Mouse (Mus musculus) kidney, postnatal 0 days (tissue): ENCODE results near the gene Tmcc1. TPM values are rescaled to one million over a fixed set of nuclear protein-coding genes. Genes with fewer than 3 reads are reported as not detected.

Source experiments
- ATAC-seq: fragments of 200-750 bp; cut with Nextera tagmentation; replicated peaks from 2 replicates; pipeline ENCODE4 v1.8.0; 2017; ENCODE audit warnings: low read depth, moderate number of reproducible peaks, moderate TSS enrichment, moderate library complexity; ENCODE audit not compliant: low FRiP score
- DNase-seq: peaks from one replicate; pipeline ENCODE4 v3.0.0-alpha.2; 2016; ENCODE audit warnings: low spot score
- H3K27ac ChIP-seq: fragments of 300-500 bp; sonication (generic); 2 replicates; pipeline ENCODE4 v1.5.1; 2014; ENCODE audit warnings: mild to moderate bottlenecking
- H3K27me3 ChIP-seq: fragments of 300-500 bp; sonication (generic); 2 replicates; pipeline ENCODE4 v1.6.1; 2014; ENCODE audit warnings: low read length, mixed read lengths; ENCODE audit not compliant: insufficient read depth
- H3K36me3 ChIP-seq: fragments of 300-500 bp; sonication (generic); 2 replicates; pipeline ENCODE4 v1.6.1; 2014; ENCODE audit warnings: low read length, mixed read lengths; ENCODE audit not compliant: insufficient read depth
- H3K4me1 ChIP-seq: fragments of 300-500 bp; sonication (generic); replicated peaks from 2 replicates; pipeline ENCODE4 v1.6.1; 2014; ENCODE audit warnings: antibody characterized with exemption, low read length, mixed read lengths; ENCODE audit not compliant: insufficient read depth
- H3K4me2 ChIP-seq: fragments of 300-500 bp; sonication (generic); 2 replicates; pipeline ENCODE4 v1.6.1; 2014; ENCODE audit warnings: mild to moderate bottlenecking, low read length, moderate library complexity, mixed read lengths
- H3K4me3 ChIP-seq: fragments of 300-500 bp; sonication (generic); replicated peaks from 2 replicates; pipeline ENCODE4 v1.5.1; 2014; ENCODE audit warnings: low read depth, low read length
- H3K9ac ChIP-seq: fragments of 300-500 bp; sonication (generic); 2 replicates; pipeline ENCODE4 v1.6.1; 2014; ENCODE audit warnings: low read depth, low read length
- H3K9me3 ChIP-seq: fragments of 300-500 bp; sonication (generic); replicated peaks from 2 replicates; pipeline ENCODE4 v1.6.1; 2016; ENCODE audit warnings: low read length, inconsistent platforms, mixed read lengths
- CTCF ChIP-seq: IDR thresholded peaks from 2 replicates; pipeline ENCODE4 v1.5.1; 2016; ENCODE audit warnings: antibody characterized with exemption, low read depth, mild to moderate bottlenecking, moderate library complexity
- WGBS: fragments of 180-500 bp; shearing (Covaris S2); extraction: QIAGEN DNeasy Blood & Tissue Kit; methylation state at CpG from one replicate; pipeline ENCODE4 v1.1.7; 2014; 5-methylcytosine and 5-hydroxymethylcytosine counted together
- polyA plus RNA-seq: library from polyadenylated mRNA; unstranded; fragments of >200 nt; fragmentation: Nextera tagmentation; extraction: Ambion mirVana; gene quantifications from 2 replicates; pipeline ENCODE4 v1.2.1, GENCODE M21; 2015

Tmcc1 gene
- polyA plus RNA-seq, 1 experiment from 2014 or later: 6.9 TPM

- WGBS: 87% methylated on average over 5 of the region's 5 CpGs
- Histone ChIP-seq H3K36me3 (no peaks in the 10 kb centered on the region), H3K4me2 (no peak overlapping the region), H3K9ac (no peak overlapping the region), H3K4me1 (peaks cover 30% of the 10 kb centered on the region), H3K4me3 (no peak overlapping the region), H3K27ac (no peak overlapping the region), H3K27me3 (no peaks in the 10 kb centered on the region), H3K9me3 (no peaks in the 10 kb centered on the region)
- no peak for DNase-seq
- no peak for ATAC-seq
- no peak for TF ChIP-seq CTCF
These were observed 192.4 kb downstream of the Tmcc1 start for GRCm38 (mm10) chr6:116000851-116001250.

GRCm38 (mm10) chr6:115999227-115999626, 194.1 kb downstream of the Tmcc1 start:
- 79% methylated on average over 2 of the region's 2 CpGs for WGBS
- peaks cover 23% of the 10 kb centered on the region for H3K4me1 ChIP-seq
- no peak overlapping the region for H3K4me2 ChIP-seq
- H3K9me3 ChIP-seq: no peaks in the 10 kb centered on the region
- TF ChIP-seq CTCF: no peak
- H3K36me3 ChIP-seq: no peaks in the 10 kb centered on the region
- H3K4me3 ChIP-seq: no peak overlapping the region
- ATAC-seq: no peak
- DNase-seq: no peak
- no peak overlapping the region for H3K27ac ChIP-seq
- H3K9ac ChIP-seq: no peak overlapping the region
- no peaks in the 10 kb centered on the region for H3K27me3 ChIP-seq

DNA sequence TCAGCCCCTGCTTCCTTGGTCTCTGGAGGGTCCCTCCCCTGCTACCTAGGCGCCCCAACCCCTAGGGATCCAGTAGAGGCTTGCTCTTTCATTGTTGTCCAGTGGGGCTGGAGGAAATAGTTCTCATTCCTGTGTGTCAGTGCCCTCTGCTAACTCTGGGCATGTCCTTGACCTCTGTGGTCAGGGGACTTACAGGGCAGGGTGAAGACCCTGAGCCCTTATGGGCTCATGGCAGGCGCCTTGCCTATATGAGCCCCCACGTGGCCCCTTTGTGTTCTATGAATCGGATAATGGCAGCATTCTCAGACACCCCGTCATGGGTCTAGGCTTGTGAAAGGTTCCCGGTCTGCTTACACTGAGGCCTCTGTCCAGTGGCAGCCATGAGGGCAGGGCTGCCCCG, 194.5 kb downstream of the Tmcc1 start:
- Histone ChIP-seq H3K27ac (peak overlapping the region; percentile 94), H3K27me3 (no peaks in the 10 kb centered on the region), H3K9ac (no peak overlapping the region), H3K4me2 (no peak overlapping the region), H3K9me3 (no peaks in the 10 kb centered on the region), H3K4me1 (peaks cover 22% of the 10 kb centered on the region; the same call in 1 of the 2 replicates), H3K4me3 (no peak overlapping the region), H3K36me3 (no peaks in the 10 kb centered on the region)
- DNase-seq: no peak
- WGBS: 81% methylated on average over 7 of the region's 7 CpGs
- no peak for TF ChIP-seq CTCF
- ATAC-seq: no peak

- H3K4me1 ChIP-seq: peaks cover 20% of the 10 kb centered on the region; the same call in 1 of the 2 replicates
- H3K4me2 ChIP-seq: no peak overlapping the region
- WGBS: 15% methylated on average over 3 of the region's 3 CpGs
- no peaks in the 10 kb centered on the region for H3K36me3 ChIP-seq
- H3K27me3 ChIP-seq: no peaks in the 10 kb centered on the region; the same call in 1 of the 2 replicates
- H3K9ac ChIP-seq: no peak overlapping the region
- no peak overlapping the region for H3K4me3 ChIP-seq
- TF ChIP-seq CTCF: peak; percentile 42; the same call in 1 of the 2 replicates
- no peaks in the 10 kb centered on the region for H3K9me3 ChIP-seq
- ATAC-seq (no peak), DNase-seq (no peak)
- H3K27ac ChIP-seq: peak overlapping the region; percentile 94
These were observed 195.5 kb downstream of the Tmcc1 start for GRCm38 (mm10) chr6:115997726-115998311.

- Histone ChIP-seq H3K4me2 (peak overlapping the region; percentile 82; the same call in 1 of the 2 replicates), H3K9ac (no peak overlapping the region), H3K4me1 (peaks cover 29% of the 10 kb centered on the region; the same call in 1 of the 2 replicates), H3K9me3 (no peaks in the 10 kb centered on the region), H3K27me3 (no peaks in the 10 kb centered on the region; the same call in 1 of the 2 replicates), H3K4me3 (no peak overlapping the region), H3K36me3 (no peaks in the 10 kb centered on the region), H3K27ac (peak overlapping the region; percentile 94)
- TF ChIP-seq CTCF: peak; percentile 58
- ATAC-seq: no peak
- 32% methylated on average over 6 of the region's 6 CpGs for WGBS
- DNase-seq: peak; percentile 86
These were observed 197.0 kb downstream of the Tmcc1 start for GRCm38 (mm10) chr6:115996171-115996851.

DNA sequence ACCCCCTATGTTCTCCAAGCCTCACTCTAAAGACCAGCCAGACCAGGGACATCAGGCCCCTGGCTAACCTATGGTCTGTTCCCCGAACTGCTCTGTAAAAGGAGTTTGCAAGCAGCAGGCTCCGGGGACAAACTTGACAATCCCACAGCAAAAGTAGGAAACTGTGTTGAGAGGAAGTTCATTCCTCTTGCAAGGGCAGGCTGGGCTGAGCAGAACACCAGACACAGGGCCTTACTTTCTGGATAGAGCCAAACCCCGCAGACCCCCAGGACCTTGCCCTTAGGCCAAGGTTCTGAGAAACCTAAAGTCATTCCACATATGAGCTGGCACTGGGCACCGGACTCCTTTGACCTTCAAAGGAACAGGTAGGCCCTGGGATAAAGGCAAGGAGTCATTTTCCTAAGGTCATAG, 197.8 kb downstream of the Tmcc1 start:
- no peaks in the 10 kb centered on the region for H3K9me3 ChIP-seq
- no peak for ATAC-seq
- TF ChIP-seq CTCF: no peak
- no peaks in the 10 kb centered on the region for H3K36me3 ChIP-seq
- peak overlapping the region; percentile 82 for H3K4me2 ChIP-seq
- no peak overlapping the region for H3K9ac ChIP-seq
- peak overlapping the region; percentile 94 for H3K27ac ChIP-seq
- no peak for DNase-seq
- peak overlapping the region; percentile 70 for H3K4me3 ChIP-seq
- WGBS: 45% methylated on average over 4 of the region's 4 CpGs
- peaks cover 31% of the 10 kb centered on the region; the same call in 1 of the 2 replicates for H3K4me1 ChIP-seq
- no peaks in the 10 kb centered on the region; the same call in 1 of the 2 replicates for H3K27me3 ChIP-seq
